Mouse (Mus musculus): ENCODE results near the gene Ginm1.

Gene Ginm1

GRCm38 (mm10) chr10:7792751-7793385 is at the start of gene Ginm1, which contains the start of gene Ppil4:
Gene Ginm1 (minus strand): TSS chr10:7792824.
Gene Ppil4 (plus strand): TSS chr10:7792891.
- in situ Hi-C loops (cut with MboI): no loop called here

GRCm38 (mm10) chr10:7841571-7842080 is 49.0 kb upstream of the Ginm1 start:
- in situ Hi-C loops (cut with MboI): no loop called here

GRCm38 (mm10) chr10:7840785-7841184 is 48.2 kb upstream of the Ginm1 start:
- in situ Hi-C loops (cut with MboI): no loop called here

- in situ Hi-C loops (cut with MboI): no loop called here
These were observed 47.7 kb upstream of the Ginm1 start for GRCm38 (mm10) chr10:7840353-7840733.

GRCm38 (mm10) chr10:7839551-7840352 is 47.1 kb upstream of the Ginm1 start:
- in situ Hi-C loops (cut with MboI): no loop called here

GRCm38 (mm10) chr10:7838874-7839421 is 46.3 kb upstream of the Ginm1 start:
- in situ Hi-C loops (cut with MboI): no loop called here

- in situ Hi-C loops (cut with MboI): no loop called here
These were observed 45.4 kb upstream of the Ginm1 start for GRCm38 (mm10) chr10:7838036-7838435.

GRCm38 (mm10) chr10:7837446-7837845 is 44.8 kb upstream of the Ginm1 start:
- in situ Hi-C loops (cut with MboI): no loop called here

- in situ Hi-C loops (cut with MboI): no loop called here
These were observed 44.3 kb upstream of the Ginm1 start for GRCm38 (mm10) chr10:7836902-7837301.

- in situ Hi-C loops (cut with MboI): no loop called here
These were observed 42.1 kb upstream of the Ginm1 start for GRCm38 (mm10) chr10:7834671-7835225.

GRCm38 (mm10) chr10:7833377-7834165 is 40.9 kb upstream of the Ginm1 start:
- in situ Hi-C loops (cut with MboI): no loop called here

GRCm38 (mm10) chr10:7832171-7832676 is 39.6 kb upstream of the Ginm1 start, which contains the start of gene Zc3h12d:
Gene Zc3h12d (plus strand): TSS chr10:7832470.
- in situ Hi-C loops (cut with MboI): no loop called here

- in situ Hi-C loops (cut with MboI): no loop called here
These were observed 33.5 kb upstream of the Ginm1 start for GRCm38 (mm10) chr10:7826106-7826505.

GRCm38 (mm10) chr10:7825281-7825665 is 32.6 kb upstream of the Ginm1 start:
- in situ Hi-C loops (cut with MboI): no loop called here

GRCm38 (mm10) chr10:7824663-7825280 is 32.1 kb upstream of the Ginm1 start:
- in situ Hi-C loops (cut with MboI): no loop called here

GRCm38 (mm10) chr10:7821981-7822380 is 29.4 kb upstream of the Ginm1 start:
- in situ Hi-C loops (cut with MboI): no loop called here

- in situ Hi-C loops (cut with MboI): no loop called here
These were observed 27.5 kb upstream of the Ginm1 start for GRCm38 (mm10) chr10:7820171-7820570.

GRCm38 (mm10) chr10:7819603-7820002 is 27.0 kb upstream of the Ginm1 start:
- in situ Hi-C loops (cut with MboI): loop anchor here (5.0 kb wide), 1 partner anchor 48 kb away; no protein-coding TSS in a partner anchor

GRCm38 (mm10) chr10:7819156-7819555 is 26.5 kb upstream of the Ginm1 start:
- in situ Hi-C loops (cut with MboI): loop anchor here (5.0 kb wide), 1 partner anchor 48 kb away; no protein-coding TSS in a partner anchor

- in situ Hi-C loops (cut with MboI): loop anchor here (5.0 kb wide), 1 partner anchor 49 kb away; no protein-coding TSS in a partner anchor
These were observed 26.1 kb upstream of the Ginm1 start for GRCm38 (mm10) chr10:7818676-7819075.

- in situ Hi-C loops (cut with MboI): loop anchor here (5.0 kb wide), 1 partner anchor 51 kb away; no protein-coding TSS in a partner anchor
These were observed 23.9 kb upstream of the Ginm1 start for GRCm38 (mm10) chr10:7816476-7816875.

Data from mature B cell (primary cell).